Mouse (Mus musculus): ENCODE data around the gene Car11. TPM values are rescaled to one million over a fixed set of nuclear protein-coding genes. Genes with fewer than 3 reads are reported as not detected.

Gene Car11
- polyA plus RNA-seq, 1 experiment from 2014 or later: 8.0 TPM

GRCm38 (mm10) chr7:45730727-45731431, 31.2 kb downstream of the Car11 start:
- H3K4me3 ChIP-seq (ENCODE audit: control insufficient read depth in 1 of 2, insufficient read depth in 1 of 2, low read depth in 1 of 2, low read length in 2 of 2): no peak overlapping the region
- H3K27ac ChIP-seq (replicated peaks in 1 of 2; ENCODE audit: control insufficient read depth in 1 of 2, insufficient read depth in 1 of 2, low read depth in 2 of 2, low read length in 2 of 2): no peak overlapping the region
- ATAC-seq (ENCODE audit: insufficient number of reproducible peaks, insufficient read depth, low FRiP score, low read depth): no peak
- peaks cover 6 to 9% of the 10 kb centered on the region in 2 experiments; a peak in 1 of 4 replicates for H3K4me1 ChIP-seq (ENCODE audit: control insufficient read depth in 2 of 2, insufficient read depth in 2 of 2, low read length in 2 of 2)
- WGBS: 13% methylated on average over 16 of the region's 16 CpGs
- peaks cover 3% of the 10 kb centered on the region for H3K36me3 ChIP-seq (ENCODE audit: control insufficient read depth, insufficient read depth, low read length)
- H3K9ac ChIP-seq (ENCODE audit: low read length): no peak overlapping the region
- H3K9me3 ChIP-seq (ENCODE audit: control insufficient read depth, low read length): no peaks in the 10 kb centered on the region
- no peaks in the 10 kb centered on the region for H3K27me3 ChIP-seq (ENCODE audit: control insufficient read depth, insufficient read depth, low read length)
- no peak overlapping the region for H3K4me2 ChIP-seq (ENCODE audit: low read length)

GRCm38 (mm10) chr7:45733477-45733876, 33.8 kb downstream of the Car11 start:
- no peak overlapping the region for H3K27ac ChIP-seq (replicated peaks in 1 of 2; ENCODE audit: control insufficient read depth in 1 of 2, insufficient read depth in 1 of 2, low read depth in 2 of 2, low read length in 2 of 2)
- peaks cover 6 to 9% of the 10 kb centered on the region in 2 experiments; a peak in 1 of 4 replicates for H3K4me1 ChIP-seq (ENCODE audit: control insufficient read depth in 2 of 2, insufficient read depth in 2 of 2, low read length in 2 of 2)
- H3K36me3 ChIP-seq (ENCODE audit: control insufficient read depth, insufficient read depth, low read length): no peaks in the 10 kb centered on the region; the same call in 1 of the 2 replicates
- no peaks in the 10 kb centered on the region for H3K9me3 ChIP-seq (ENCODE audit: control insufficient read depth, low read length)
- WGBS: 80% methylated on average over 5 of the region's 5 CpGs
- no peak overlapping the region for H3K4me2 ChIP-seq (ENCODE audit: low read length)
- no peak overlapping the region for H3K9ac ChIP-seq (ENCODE audit: low read length)
- no peaks in the 10 kb centered on the region for H3K27me3 ChIP-seq (ENCODE audit: control insufficient read depth, insufficient read depth, low read length)
- no peak for ATAC-seq (ENCODE audit: insufficient number of reproducible peaks, insufficient read depth, low FRiP score, low read depth)
- no peak overlapping the region for H3K4me3 ChIP-seq (ENCODE audit: control insufficient read depth in 1 of 2, insufficient read depth in 1 of 2, low read depth in 1 of 2, low read length in 2 of 2)

DNA sequence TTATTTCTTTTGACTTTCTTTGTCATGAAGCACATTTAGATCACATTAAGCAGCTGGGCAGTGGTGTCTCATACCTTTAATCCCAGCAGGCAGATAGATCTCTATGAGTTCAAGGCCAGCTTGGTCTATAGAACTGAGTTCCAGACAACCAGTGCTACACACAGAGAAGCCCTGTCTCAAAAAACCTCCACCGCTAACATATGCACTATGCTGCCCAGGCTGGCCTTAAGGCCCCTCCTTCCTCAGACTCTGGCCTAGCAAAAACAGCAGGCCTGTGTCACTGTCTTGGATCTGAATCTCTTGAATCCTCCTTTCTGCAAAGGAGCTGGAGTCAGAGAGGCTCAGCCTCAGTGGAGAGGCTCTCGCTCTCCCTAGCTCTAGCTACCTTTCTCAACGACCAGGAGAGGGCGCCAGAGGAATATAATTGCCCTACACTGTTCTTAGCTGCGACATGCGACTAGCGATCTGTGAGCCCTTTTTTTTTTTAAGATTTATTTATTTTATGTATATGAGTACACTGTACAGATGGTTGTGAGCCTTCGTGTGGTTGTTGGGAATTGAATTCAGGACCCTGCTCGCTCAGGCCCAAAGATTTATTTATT, 39.6 kb downstream of the Car11 start:
- peaks cover 0 to 3% of the 10 kb centered on the region in 2 experiments; a peak in 1 of 4 replicates for H3K4me1 ChIP-seq (ENCODE audit: control insufficient read depth in 2 of 2, insufficient read depth in 2 of 2, low read length in 2 of 2)
- H3K9me3 ChIP-seq (ENCODE audit: control insufficient read depth, low read length): no peaks in the 10 kb centered on the region
- H3K9ac ChIP-seq (ENCODE audit: low read length): no peak overlapping the region
- WGBS: 5% methylated on average over 9 of the region's 9 CpGs
- no peak overlapping the region for H3K4me3 ChIP-seq (ENCODE audit: control insufficient read depth in 1 of 2, insufficient read depth in 1 of 2, low read depth in 1 of 2, low read length in 2 of 2)
- peak; percentile 34; the same call in 1 of the 2 replicates for ATAC-seq (ENCODE audit: insufficient number of reproducible peaks, insufficient read depth, low FRiP score, low read depth)
- no peaks in the 10 kb centered on the region for H3K36me3 ChIP-seq (ENCODE audit: control insufficient read depth, insufficient read depth, low read length)
- H3K27me3 ChIP-seq (ENCODE audit: control insufficient read depth, insufficient read depth, low read length): no peaks in the 10 kb centered on the region
- H3K27ac ChIP-seq (replicated peaks in 1 of 2; ENCODE audit: control insufficient read depth in 1 of 2, insufficient read depth in 1 of 2, low read depth in 2 of 2, low read length in 2 of 2): no peak overlapping the region
- H3K4me2 ChIP-seq (ENCODE audit: low read length): no peak overlapping the region

- Histone ChIP-seq H3K4me2 (ENCODE audit: low read length) (no peak overlapping the region), H3K4me3 (ENCODE audit: control insufficient read depth in 1 of 2, insufficient read depth in 1 of 2, low read depth in 1 of 2, low read length in 2 of 2) (no peak overlapping the region), H3K4me1 (ENCODE audit: control insufficient read depth in 2 of 2, insufficient read depth in 2 of 2, low read length in 2 of 2) (peaks cover 0 to 3% of the 10 kb centered on the region in 2 experiments; a peak in 1 of 4 replicates), H3K27ac (replicated peaks in 1 of 2; ENCODE audit: control insufficient read depth in 1 of 2, insufficient read depth in 1 of 2, low read depth in 2 of 2, low read length in 2 of 2) (no peak overlapping the region), H3K27me3 (ENCODE audit: control insufficient read depth, insufficient read depth, low read length) (no peaks in the 10 kb centered on the region), H3K9me3 (ENCODE audit: control insufficient read depth, low read length) (no peaks in the 10 kb centered on the region), H3K9ac (ENCODE audit: low read length) (no peak overlapping the region), H3K36me3 (ENCODE audit: control insufficient read depth, insufficient read depth, low read length) (no peaks in the 10 kb centered on the region)
- 63% methylated on average over 10 of the region's 10 CpGs for WGBS
- ATAC-seq (ENCODE audit: insufficient number of reproducible peaks, insufficient read depth, low FRiP score, low read depth): no peak
These were observed 40.2 kb downstream of the Car11 start for GRCm38 (mm10) chr7:45739820-45740219.

DNA sequence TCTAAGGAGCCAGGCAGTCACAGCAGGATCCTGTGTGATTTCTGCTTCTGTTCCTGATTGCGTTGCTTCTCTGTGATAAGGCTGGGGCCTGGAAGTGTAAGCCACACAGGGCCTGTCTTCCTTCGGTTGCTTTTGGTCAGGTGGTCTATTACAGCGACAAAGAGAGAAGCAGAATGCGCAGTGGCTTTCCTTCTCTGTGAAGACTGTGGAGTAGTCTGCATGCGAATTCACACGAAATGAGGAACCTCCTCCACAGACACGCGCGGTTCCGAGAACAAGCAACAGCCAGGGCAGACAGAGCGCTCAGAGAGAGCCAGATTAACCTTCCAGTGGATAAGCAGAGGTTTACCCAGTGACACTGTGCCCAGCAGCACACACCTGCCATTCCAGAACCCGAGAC, 41.7 kb downstream of the Car11 start:
- no peak overlapping the region; the same call in 1 of the 2 replicates for H3K4me2 ChIP-seq (ENCODE audit: low read length)
- no peaks in the 10 kb centered on the region for H3K36me3 ChIP-seq (ENCODE audit: control insufficient read depth, insufficient read depth, low read length)
- peaks cover 0 to 3% of the 10 kb centered on the region in 2 experiments; a peak in 1 of 4 replicates for H3K4me1 ChIP-seq (ENCODE audit: control insufficient read depth in 2 of 2, insufficient read depth in 2 of 2, low read length in 2 of 2)
- WGBS: 73% methylated on average over 12 of the region's 12 CpGs
- H3K4me3 ChIP-seq (ENCODE audit: control insufficient read depth in 1 of 2, insufficient read depth in 1 of 2, low read depth in 1 of 2, low read length in 2 of 2): no peak overlapping the region
- ATAC-seq (ENCODE audit: insufficient number of reproducible peaks, insufficient read depth, low FRiP score, low read depth): no peak
- H3K27ac ChIP-seq (replicated peaks in 1 of 2; ENCODE audit: control insufficient read depth in 1 of 2, insufficient read depth in 1 of 2, low read depth in 2 of 2, low read length in 2 of 2): no peak overlapping the region
- H3K27me3 ChIP-seq (ENCODE audit: control insufficient read depth, insufficient read depth, low read length): no peaks in the 10 kb centered on the region
- 0 out of 2 replicates have a peak overlapping the region, but pooled peaks have one; percentile 27 for H3K9ac ChIP-seq (ENCODE audit: low read length)
- no peaks in the 10 kb centered on the region for H3K9me3 ChIP-seq (ENCODE audit: control insufficient read depth, low read length)

GRCm38 (mm10) chr7:45741777-45742176, 42.1 kb downstream of the Car11 start:
- Histone ChIP-seq H3K4me2 (ENCODE audit: low read length) (peak overlapping the region; percentile 55), H3K4me3 (ENCODE audit: control insufficient read depth in 1 of 2, insufficient read depth in 1 of 2, low read depth in 1 of 2, low read length in 2 of 2) (peak overlapping the region; percentile 24 to 29; a peak in 3 of 4 replicates), H3K27me3 (ENCODE audit: control insufficient read depth, insufficient read depth, low read length) (no peaks in the 10 kb centered on the region), H3K36me3 (ENCODE audit: control insufficient read depth, insufficient read depth, low read length) (no peaks in the 10 kb centered on the region), H3K27ac (replicated peaks in 1 of 2; ENCODE audit: control insufficient read depth in 1 of 2, insufficient read depth in 1 of 2, low read depth in 2 of 2, low read length in 2 of 2) (no peak overlapping the region), H3K4me1 (ENCODE audit: control insufficient read depth in 2 of 2, insufficient read depth in 2 of 2, low read length in 2 of 2) (peaks cover 0 to 3% of the 10 kb centered on the region in 2 experiments; a peak in 1 of 4 replicates), H3K9me3 (ENCODE audit: control insufficient read depth, low read length) (no peaks in the 10 kb centered on the region), H3K9ac (ENCODE audit: low read length) (peak overlapping the region; percentile 27; the same call in 1 of the 2 replicates)
- no peak for ATAC-seq (ENCODE audit: insufficient number of reproducible peaks, insufficient read depth, low FRiP score, low read depth)
- 39% methylated on average over 11 of the region's 11 CpGs for WGBS

GRCm38 (mm10) chr7:45742338-45742737, 42.7 kb downstream of the Car11 start:
- WGBS: 32% methylated on average over 19 of the region's 19 CpGs
- Histone ChIP-seq H3K27ac (replicated peaks in 1 of 2; ENCODE audit: control insufficient read depth in 1 of 2, insufficient read depth in 1 of 2, low read depth in 2 of 2, low read length in 2 of 2) (no peak overlapping the region), H3K4me3 (ENCODE audit: control insufficient read depth in 1 of 2, insufficient read depth in 1 of 2, low read depth in 1 of 2, low read length in 2 of 2) (peak overlapping the region; percentile 24 to 29; a peak in 3 of 4 replicates), H3K9me3 (ENCODE audit: control insufficient read depth, low read length) (no peaks in the 10 kb centered on the region), H3K4me1 (ENCODE audit: control insufficient read depth in 2 of 2, insufficient read depth in 2 of 2, low read length in 2 of 2) (peaks cover 0 to 3% of the 10 kb centered on the region in 2 experiments; a peak in 1 of 4 replicates), H3K27me3 (ENCODE audit: control insufficient read depth, insufficient read depth, low read length) (no peaks in the 10 kb centered on the region), H3K36me3 (ENCODE audit: control insufficient read depth, insufficient read depth, low read length) (no peaks in the 10 kb centered on the region), H3K4me2 (ENCODE audit: low read length) (peak overlapping the region; percentile 55), H3K9ac (ENCODE audit: low read length) (no peak overlapping the region)
- ATAC-seq (ENCODE audit: insufficient number of reproducible peaks, insufficient read depth, low FRiP score, low read depth): no peak

Data from heart, embryonic 14.5 days (tissue).